Mouse (Mus musculus) stomach, postnatal 0 days (tissue): ENCODE measurements at regions not wholly inside any gene's neighbourhood (a gene's known extent, or its start where the extent isn't known, plus 50 kb on each side); places are given as distances from the start of the nearest gene placed in this dataset.

ENCODE experiments used
- ATAC-seq: fragments of 200-750 bp; cut with Nextera tagmentation; 2 replicates; pipeline ENCODE4 v1.8.0; 2017; ENCODE audit not compliant: low FRiP score, low TSS enrichment
- DNase-seq: peaks from one replicate; pipeline ENCODE4 v3.0.0-alpha.2; 2016; ENCODE audit warnings: low spot score
- H3K27ac ChIP-seq: fragments of 300-500 bp; sonication (generic); replicated peaks from 2 replicates; pipeline ENCODE4 v1.5.1; 2014; ENCODE audit warnings: mild to moderate bottlenecking, control low read depth
- H3K27me3 ChIP-seq: fragments of 300-500 bp; sonication (generic); 2 replicates; pipeline ENCODE4 v1.6.1; 2014; ENCODE audit warnings: low read length; ENCODE audit not compliant: control insufficient read depth, insufficient read depth
- H3K36me3 ChIP-seq: fragments of 300-500 bp; sonication (generic); 2 replicates; pipeline ENCODE4 v1.6.1; 2014; ENCODE audit warnings: low read length, mixed read lengths; ENCODE audit not compliant: control insufficient read depth, insufficient read depth
- H3K4me1 ChIP-seq: fragments of 300-500 bp; sonication (generic); replicated peaks from 2 replicates; pipeline ENCODE4 v1.6.1; 2014; ENCODE audit warnings: antibody characterized with exemption; ENCODE audit not compliant: control insufficient read depth, insufficient read depth
- H3K4me2 ChIP-seq: fragments of 300-500 bp; sonication (generic); replicated peaks from 2 replicates; pipeline ENCODE4 v1.6.1; 2014; ENCODE audit warnings: low read depth, mild to moderate bottlenecking, control low read depth, moderate library complexity
- H3K4me3 ChIP-seq: fragments of 300-500 bp; sonication (generic); 2 replicates; pipeline ENCODE4 v1.5.1; 2014; ENCODE audit warnings: low read depth, low read length, control low read depth
- H3K9ac ChIP-seq: fragments of 300-500 bp; sonication (generic); 2 replicates; pipeline ENCODE4 v1.6.1; 2014; ENCODE audit warnings: mild to moderate bottlenecking, low read length, control low read depth, mixed read lengths
- H3K9me3 ChIP-seq: fragments of 300-500 bp; sonication (generic); 2 replicates; pipeline ENCODE4 v1.6.1; 2016; ENCODE audit warnings: low read length; ENCODE audit not compliant: control insufficient read depth
- CTCF ChIP-seq: IDR thresholded peaks from 2 replicates; pipeline ENCODE4 v1.5.1; 2016; ENCODE audit warnings: antibody characterized with exemption, low read depth, mild to moderate bottlenecking, moderate library complexity
- EP300 ChIP-seq: optimal IDR thresholded peaks from 2 replicates; pipeline ENCODE3; 2016; ENCODE audit warnings: antibody characterized with exemption
- WGBS: fragments of 180-500 bp; shearing (Covaris S2); extraction: QIAGEN DNeasy Blood & Tissue Kit; methylation state at CpG from one replicate; pipeline ENCODE4 v1.1.7; 2014; 5-methylcytosine and 5-hydroxymethylcytosine counted together

- no peak for DNase-seq
- Histone ChIP-seq H3K4me3 (no peak overlapping the region), H3K9ac (no peak overlapping the region), H3K27me3 (no peaks in the 10 kb centered on the region), H3K9me3 (no peaks in the 10 kb centered on the region), H3K27ac (no peak overlapping the region), H3K4me1 (no peaks in the 10 kb centered on the region), H3K36me3 (no peaks in the 10 kb centered on the region), H3K4me2 (no peak overlapping the region)
- TF ChIP-seq CTCF (no peak), EP300 (no peak)
- no peak for ATAC-seq
- WGBS, result 70% methylated on average over 7 of the region's 7 CpGs
These were observed 235.0 kb downstream of the Sox9 start for GRCm38 (mm10) chr11:113016801-113017715.

GRCm38 (mm10) chr11:113021533-113021932 is 239.5 kb downstream of the Sox9 start:
- Histone ChIP-seq H3K36me3 (no peaks in the 10 kb centered on the region), H3K9ac (no peak overlapping the region), H3K9me3 (no peaks in the 10 kb centered on the region), H3K4me3 (no peak overlapping the region), H3K27me3 (no peaks in the 10 kb centered on the region), H3K4me1 (no peaks in the 10 kb centered on the region), H3K27ac (no peak overlapping the region), H3K4me2 (no peak overlapping the region)
- no peak for DNase-seq
- no peak for ATAC-seq
- TF ChIP-seq EP300 (no peak), CTCF (no peak)
- 61% methylated on average over 4 of the region's 4 CpGs for WGBS

DNA sequence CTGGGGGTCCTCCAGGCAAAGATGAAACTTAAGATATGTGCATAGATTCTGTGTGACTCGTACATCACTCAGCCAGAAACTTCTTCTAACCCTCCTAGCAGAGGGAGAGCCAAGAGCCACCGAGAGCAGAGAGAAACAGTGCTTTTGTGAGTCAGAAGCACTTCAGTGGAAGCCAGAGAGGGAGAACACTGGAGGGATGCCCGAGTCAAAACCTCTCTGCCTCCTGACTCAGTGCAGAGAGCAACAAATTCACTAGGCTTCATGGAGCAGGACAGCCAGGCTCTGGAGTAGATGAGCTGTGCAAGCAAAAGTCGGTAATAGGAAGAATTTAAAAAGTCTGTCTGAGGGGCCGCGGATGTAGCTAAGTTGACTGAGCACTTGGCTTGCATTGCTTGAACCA is 245.0 kb downstream of the Sox9 start:
- Histone ChIP-seq H3K4me2 (no peak overlapping the region), H3K9ac (no peak overlapping the region), H3K36me3 (no peaks in the 10 kb centered on the region), H3K4me3 (no peak overlapping the region), H3K4me1 (no peaks in the 10 kb centered on the region), H3K27me3 (no peaks in the 10 kb centered on the region), H3K27ac (no peak overlapping the region), H3K9me3 (no peaks in the 10 kb centered on the region)
- DNase-seq (no peak), ATAC-seq (no peak)
- TF ChIP-seq CTCF (no peak), EP300 (no peak)
- WGBS, result 30% methylated on average over 6 of the region's 6 CpGs

DNA sequence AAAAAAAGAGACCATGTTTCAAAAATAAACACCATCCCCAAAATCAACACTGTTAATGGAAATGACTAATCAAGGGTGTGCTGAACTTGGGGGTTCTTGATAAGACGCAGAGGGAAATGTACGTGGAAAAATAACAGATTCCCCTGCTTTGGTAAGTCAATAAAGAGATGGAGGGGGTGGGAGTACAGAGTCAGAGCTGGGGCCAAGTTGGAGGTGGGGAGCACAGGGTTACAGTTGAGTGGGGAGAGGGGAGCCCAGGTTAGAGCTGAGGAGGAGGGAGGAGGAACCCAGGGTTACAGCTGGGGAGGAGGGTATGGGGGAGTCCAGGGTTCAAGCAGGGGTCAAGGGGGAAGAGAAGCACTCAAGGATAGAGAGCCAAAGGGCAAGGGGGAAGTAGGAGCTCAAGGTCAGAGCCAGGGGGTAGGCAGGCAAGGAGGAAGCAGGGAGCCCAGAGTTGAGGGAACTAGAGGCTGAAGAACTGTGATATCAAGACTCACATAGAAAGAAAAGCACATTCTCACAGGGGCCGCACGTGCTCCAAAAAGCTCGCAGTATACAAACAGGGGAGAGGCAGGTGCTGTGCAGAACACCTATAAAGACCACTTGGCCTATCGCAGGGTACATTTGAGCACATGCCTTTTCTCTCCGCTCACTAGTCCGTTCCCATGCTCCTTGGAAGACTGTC is 246.4 kb downstream of the Sox9 start:
- ATAC-seq, result peak; percentile 55
- Histone ChIP-seq H3K4me2 (no peak overlapping the region), H3K36me3 (no peaks in the 10 kb centered on the region), H3K9me3 (no peaks in the 10 kb centered on the region), H3K9ac (no peak overlapping the region), H3K27ac (no peak overlapping the region), H3K4me1 (no peaks in the 10 kb centered on the region), H3K27me3 (no peaks in the 10 kb centered on the region), H3K4me3 (no peak overlapping the region)
- no peak for TF ChIP-seq EP300
- no peak for TF ChIP-seq CTCF
- DNase-seq, result peak; percentile 50
- 67% methylated on average over 8 of the region's 8 CpGs for WGBS

DNA sequence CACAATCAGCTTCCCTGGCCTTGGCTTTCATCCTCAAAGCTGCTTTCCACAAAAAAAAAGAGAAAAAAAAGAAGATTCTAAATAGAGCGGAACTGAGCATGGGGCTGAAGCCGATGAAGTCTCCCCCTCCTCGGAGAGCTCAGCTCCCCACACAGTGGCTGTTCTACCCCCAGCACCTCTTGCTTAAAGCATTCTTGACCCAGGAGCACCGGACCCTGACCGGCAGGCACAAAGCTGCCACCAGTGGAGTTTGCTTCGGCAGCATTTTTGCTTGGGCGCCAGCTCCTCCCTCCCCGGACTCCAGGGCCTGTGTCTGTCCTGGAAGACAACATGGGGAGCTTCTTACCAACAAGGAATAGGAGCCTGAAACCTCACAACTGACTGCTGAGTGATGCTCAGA is 249.4 kb downstream of the Sox9 start:
- H3K9me3 ChIP-seq, result no peaks in the 10 kb centered on the region
- no peak overlapping the region for H3K4me3 ChIP-seq
- no peaks in the 10 kb centered on the region for H3K4me1 ChIP-seq
- no peaks in the 10 kb centered on the region for H3K36me3 ChIP-seq
- H3K4me2 ChIP-seq, result no peak overlapping the region
- no peak overlapping the region for H3K27ac ChIP-seq
- ATAC-seq (no peak), DNase-seq (no peak)
- TF ChIP-seq CTCF (no peak), EP300 (no peak)
- 77% methylated on average over 8 of the region's 8 CpGs for WGBS
- H3K27me3 ChIP-seq, result no peaks in the 10 kb centered on the region
- H3K9ac ChIP-seq, result no peak overlapping the region
